Mouse (Mus musculus): ENCODE results near the gene Xpo6.

- TF ChIP-seq POLR2A (IDR thresholded peaks at IDR 0.05; ENCODE audit: extremely low read depth, insufficient read depth, low read length): no peak
- TF ChIP-seq CTCF (IDR thresholded peaks at IDR 0.05; ENCODE audit: extremely low read depth, insufficient read depth, low read length): no peak
Observed at GRCm38 (mm10) chr7:126218311-126218710, 18.0 kb upstream of the Xpo6 start.
